Mouse (Mus musculus) liver, embryonic 12.5 days (tissue): ENCODE measurements around the gene Srd5a2. TPM values are rescaled to one million over a fixed set of nuclear protein-coding genes. Genes with fewer than 3 reads are reported as not detected.
"Not testable (repeated sequence)": the region's sequence is repeated elsewhere in the genome, so short reads cannot be mapped to it uniquely, and the experiment has no call there.

Source experiments
- ATAC-seq: fragments of 200-750 bp; cut with Nextera tagmentation; 2 replicates; pipeline ENCODE4 v1.8.0; 2017; ENCODE audit warnings: moderate number of reproducible peaks, mild to moderate bottlenecking, moderate library complexity
- H3K27ac ChIP-seq: fragments of 300-500 bp; sonication (generic); 2 replicates; pipeline ENCODE4 v1.5.1; 2016; ENCODE audit warnings: mild to moderate bottlenecking
- H3K27me3 ChIP-seq: fragments of 300-500 bp; sonication (generic); replicated peaks from 2 replicates; pipeline ENCODE4 v1.6.1; 2016; ENCODE audit warnings: mild to moderate bottlenecking, moderate library complexity
- H3K36me3 ChIP-seq: fragments of 300-500 bp; sonication (generic); 2 replicates; pipeline ENCODE4 v1.6.1; 2016; ENCODE audit warnings: mild to moderate bottlenecking, moderate library complexity
- H3K4me1 ChIP-seq: fragments of 300-500 bp; sonication (generic); 2 replicates; pipeline ENCODE4 v1.6.1; 2016
- H3K4me2 ChIP-seq: fragments of 300-500 bp; sonication (generic); 2 replicates; pipeline ENCODE4 v1.6.1; 2016; ENCODE audit warnings: mild to moderate bottlenecking, moderate library complexity
- H3K4me3 ChIP-seq: fragments of 300-500 bp; sonication (generic); 2 replicates; pipeline ENCODE4 v1.5.1; 2016; ENCODE audit warnings: mild to moderate bottlenecking, moderate library complexity
- H3K9ac ChIP-seq: fragments of 300-500 bp; sonication (generic); 2 replicates; pipeline ENCODE4 v1.6.1; 2016; ENCODE audit warnings: mild to moderate bottlenecking, moderate library complexity
- H3K9me3 ChIP-seq: fragments of 300-500 bp; sonication (generic); replicated peaks from 2 replicates; pipeline ENCODE4 v1.6.1; 2016; ENCODE audit warnings: mild to moderate bottlenecking, moderate library complexity
- WGBS: fragments of 180-500 bp; shearing (Covaris S2); methylation state at CpG from one replicate; pipeline ENCODE4 v1.1.7; 2016; ENCODE audit not compliant: insufficient replicate concordance; 5-methylcytosine and 5-hydroxymethylcytosine counted together
- polyA plus RNA-seq: library from polyadenylated mRNA; unstranded; fragments of >200 nt; fragmentation: Nextera tagmentation; extraction: Ambion mirVana; gene quantifications from 2 replicates; pipeline ENCODE4 v1.2.1, GENCODE M21; 2016

Srd5a2 gene
- not detected in 2 replicates for polyA plus RNA-seq

DNA sequence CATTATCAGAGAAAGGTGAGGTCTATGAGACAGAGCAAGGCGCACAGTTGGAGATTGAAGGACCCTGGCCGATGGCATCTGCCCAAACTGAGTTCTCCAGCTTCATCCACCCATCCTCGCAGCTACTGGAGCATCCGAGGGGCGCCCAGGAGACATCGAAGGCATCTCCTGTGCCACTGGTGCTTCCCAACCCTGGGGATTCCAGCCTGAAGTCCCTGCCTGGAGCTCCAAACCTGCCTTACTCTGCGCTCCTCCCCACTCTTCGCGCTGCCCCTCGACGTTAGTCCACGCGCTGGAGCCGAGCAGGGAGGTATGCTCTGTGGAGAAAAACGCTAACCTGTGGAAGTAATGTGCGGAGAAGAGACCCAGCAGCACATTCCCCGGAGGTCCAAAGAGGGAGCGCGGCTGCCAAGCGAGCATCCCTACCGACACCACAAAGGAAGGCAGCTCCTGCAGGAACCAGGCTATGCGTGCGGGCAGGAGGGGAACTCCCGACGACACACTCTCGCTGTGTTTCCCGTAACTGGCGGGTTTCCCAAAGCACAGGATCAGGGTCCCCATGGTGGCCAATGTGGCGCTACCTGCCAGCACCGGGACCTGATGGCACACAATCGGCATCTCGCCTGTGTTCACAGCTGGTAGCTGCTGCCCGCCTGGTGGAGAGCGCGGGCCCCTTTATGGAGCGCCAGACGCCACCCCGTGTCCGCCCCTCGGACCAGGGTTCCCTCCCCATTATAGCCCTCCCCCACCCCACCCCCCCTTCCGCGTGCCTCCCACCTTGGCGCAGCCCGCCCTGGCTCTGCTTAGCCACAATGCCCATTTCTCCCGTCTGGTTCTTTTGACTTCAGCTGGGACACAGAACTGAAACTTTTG lies at the start of gene Srd5a2:
TSS of gene Srd5a2 (minus strand) at position 707 of the 873 bp plus-strand sequence.
- Histone ChIP-seq H3K4me1 (no peaks in the 10 kb centered on the region), H3K9me3 (no peaks in the 10 kb centered on the region), H3K27ac (no peak within 1 kb of the TSS), H3K4me3 (0 out of 2 replicates have a peak within 1 kb of the TSS, but pooled peaks have one; percentile 2), H3K9ac (no peak within 1 kb of the TSS), H3K36me3 (no peaks in the 10 kb centered on the region), H3K4me2 (peak within 1 kb of the TSS; percentile 34), H3K27me3 (peaks cover 52% of the 10 kb centered on the region)
- no peak for ATAC-seq
- WGBS: 4% methylated on average over 45 of the region's 45 CpGs

DNA sequence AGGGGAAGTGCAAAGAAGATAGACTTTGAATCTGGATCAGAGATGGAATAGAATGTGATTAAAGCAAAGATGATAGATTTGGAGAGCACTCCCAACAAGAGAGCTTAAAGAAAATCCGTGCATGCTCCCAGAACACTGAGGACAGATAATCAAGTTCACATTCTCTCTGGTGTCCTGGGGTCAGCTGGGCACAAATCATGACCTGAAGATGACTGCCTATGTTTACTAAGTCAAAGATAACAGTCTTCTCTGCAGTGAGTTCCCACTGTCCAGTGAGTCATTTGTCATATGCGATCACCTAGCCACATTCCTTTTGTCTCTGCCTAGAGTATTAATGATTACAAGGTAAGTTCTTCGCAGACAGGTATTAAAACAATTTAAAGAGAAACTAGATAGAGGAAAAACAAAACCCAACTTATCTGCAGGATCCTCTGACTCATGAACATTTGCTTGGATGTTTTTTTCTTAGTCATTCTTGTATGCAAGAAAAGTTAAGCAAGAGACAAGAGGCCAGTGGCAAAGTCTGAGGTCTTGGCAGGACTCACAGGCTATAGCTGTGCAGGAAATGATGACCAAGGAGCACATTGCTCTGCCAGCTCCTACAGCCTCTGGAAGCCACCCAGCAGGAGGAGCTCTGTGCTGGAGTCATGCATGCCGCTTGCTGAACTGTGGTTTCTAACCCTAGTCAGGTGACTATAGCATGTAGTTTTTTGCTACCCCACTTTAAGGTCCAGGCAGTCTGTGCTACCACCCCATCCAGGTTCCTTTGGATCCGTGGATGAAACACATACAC lies 41.4 kb upstream of the Srd5a2 start:
- Histone ChIP-seq H3K9ac (no peak overlapping the region), H3K36me3 (no peaks in the 10 kb centered on the region), H3K27me3 (no peaks in the 10 kb centered on the region), H3K4me3 (no peak overlapping the region), H3K4me2 (no peak overlapping the region), H3K27ac (no peak overlapping the region), H3K9me3 (no peaks in the 10 kb centered on the region), H3K4me1 (no peaks in the 10 kb centered on the region)
- no peak for ATAC-seq
- 55% methylated on average over 5 of the region's 5 CpGs for WGBS

DNA sequence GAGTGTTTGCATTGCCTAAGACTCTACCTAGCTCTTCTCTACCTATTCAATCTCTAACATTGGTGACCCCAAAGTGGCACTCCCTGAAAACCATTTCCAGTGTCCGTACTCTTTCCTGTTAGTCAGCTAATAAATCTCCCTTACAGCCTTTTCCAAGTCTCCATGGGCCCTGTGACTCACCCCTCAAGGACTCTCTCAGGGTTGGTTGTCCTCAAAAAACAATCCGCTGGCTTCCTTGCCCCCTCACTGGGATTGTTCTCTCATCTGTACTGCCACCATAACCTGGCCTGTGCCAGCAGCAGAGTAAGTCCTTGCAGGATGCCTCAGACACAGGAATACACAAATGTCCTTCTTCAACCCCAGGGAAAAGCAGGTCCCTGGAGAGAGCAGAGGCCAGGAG lies 40.3 kb upstream of the Srd5a2 start:
- ATAC-seq: no peak

DNA sequence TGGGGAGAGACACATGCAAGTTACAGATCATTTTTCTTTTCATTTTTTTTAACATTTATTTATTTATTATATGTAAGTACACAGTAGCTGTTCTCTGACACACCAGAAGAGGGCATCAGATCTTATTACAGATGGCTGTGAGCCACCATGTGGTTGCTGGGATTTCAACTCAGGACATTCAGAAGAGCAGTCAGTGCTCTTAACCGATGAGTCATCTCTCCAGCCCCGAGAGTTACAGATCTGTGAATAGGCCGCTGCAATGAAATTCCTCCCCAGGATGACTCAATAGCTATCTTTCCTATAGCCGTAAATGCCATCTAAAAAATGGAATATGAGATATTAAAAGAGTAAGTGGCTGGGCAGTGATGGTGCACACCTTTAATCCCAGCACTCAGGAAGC lies 35.7 kb upstream of the Srd5a2 start:
- H3K4me2 ChIP-seq: no peak overlapping the region
- no peak overlapping the region for H3K4me3 ChIP-seq
- no peak overlapping the region for H3K9ac ChIP-seq
- no peak overlapping the region for H3K27ac ChIP-seq
- H3K36me3 ChIP-seq: no peaks in the 10 kb centered on the region
- no peak for ATAC-seq
- H3K9me3 ChIP-seq: no peaks in the 10 kb centered on the region
- WGBS: 61% methylated on average over 4 of the region's 4 CpGs
- no peaks in the 10 kb centered on the region for H3K4me1 ChIP-seq
- no peaks in the 10 kb centered on the region for H3K27me3 ChIP-seq

More for the DNA sequence above, 40.3 kb upstream of the Srd5a2 start:
- no peak overlapping the region for H3K27ac ChIP-seq
- no peaks in the 10 kb centered on the region for H3K9me3 ChIP-seq
- no peak overlapping the region for H3K9ac ChIP-seq
- WGBS: 62% methylated on average over 2 of the region's 2 CpGs
- H3K27me3 ChIP-seq: no peaks in the 10 kb centered on the region
- no peak overlapping the region for H3K4me3 ChIP-seq
- no peaks in the 10 kb centered on the region for H3K4me1 ChIP-seq
- no peaks in the 10 kb centered on the region for H3K36me3 ChIP-seq
- H3K4me2 ChIP-seq: no peak overlapping the region

DNA sequence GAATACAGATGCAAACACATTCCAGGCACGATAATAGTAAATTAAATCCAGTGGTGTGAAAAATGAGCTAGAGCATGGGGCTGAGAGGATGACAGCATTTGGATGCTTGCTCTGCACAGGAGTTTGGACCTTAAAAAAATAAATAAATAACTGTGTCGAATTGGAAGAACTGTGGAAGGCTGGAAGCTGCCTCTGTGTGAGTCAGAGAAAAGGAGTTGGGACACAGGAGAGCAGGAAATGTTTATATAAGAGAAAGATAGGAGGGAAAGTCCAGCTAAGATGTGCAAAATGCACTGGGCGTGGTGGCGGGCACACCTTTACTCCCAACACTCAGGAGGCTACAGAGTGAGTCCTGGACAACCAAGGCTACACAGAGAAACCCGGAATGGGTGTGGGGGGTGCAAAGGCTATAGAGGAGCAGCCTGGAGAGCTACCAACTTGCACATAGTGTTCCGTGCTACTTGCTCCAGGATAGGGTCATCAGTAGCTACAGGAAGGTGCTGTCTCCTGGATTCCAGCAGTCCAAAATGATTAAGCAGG lies 32.4 kb upstream of the Srd5a2 start:
- no peak for ATAC-seq
- 69% methylated on average over 6 of the region's 6 CpGs for WGBS
- Histone ChIP-seq H3K9ac (no peak overlapping the region), H3K27me3 (no peaks in the 10 kb centered on the region), H3K4me1 (no peaks in the 10 kb centered on the region), H3K4me2 (no peak overlapping the region), H3K36me3 (no peaks in the 10 kb centered on the region), H3K4me3 (no peak overlapping the region), H3K27ac (no peak overlapping the region), H3K9me3 (no peaks in the 10 kb centered on the region)

DNA sequence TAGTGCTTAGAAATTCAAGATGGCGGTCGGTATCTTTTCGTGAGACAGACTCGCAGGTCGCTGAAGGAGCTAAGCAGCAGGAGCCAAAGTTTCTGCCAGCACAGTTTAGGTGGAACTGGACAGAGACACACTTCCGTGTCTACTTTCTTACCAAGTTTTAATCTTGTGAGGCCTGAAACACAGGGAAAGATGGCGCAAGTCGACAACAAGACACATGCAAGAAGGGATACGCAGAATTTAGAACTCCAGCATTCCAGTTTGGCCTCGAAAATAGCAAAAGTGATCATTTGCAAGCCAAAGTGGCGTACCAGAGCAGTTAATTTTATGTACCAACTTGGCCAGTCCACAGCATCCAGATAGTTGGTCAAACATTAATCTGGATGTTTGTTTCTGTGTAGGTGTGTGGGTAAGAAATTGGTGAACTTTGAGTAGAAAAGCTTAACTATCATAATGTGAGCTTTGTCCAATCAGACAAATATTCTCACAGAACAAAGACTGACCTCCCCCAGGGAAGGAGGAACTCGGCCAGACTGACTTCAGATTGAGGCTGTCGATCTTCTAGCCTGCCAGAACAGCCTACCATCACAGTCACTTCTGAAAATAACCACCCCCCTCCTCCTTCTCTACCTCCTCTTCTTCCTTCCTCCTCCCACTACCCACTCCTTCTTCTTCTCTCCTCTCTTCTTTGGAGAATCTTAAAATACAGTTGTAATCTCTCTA lies 31.2 kb upstream of the Srd5a2 start:
- ATAC-seq: no peak
- H3K9ac ChIP-seq: no peak overlapping the region

DNA sequence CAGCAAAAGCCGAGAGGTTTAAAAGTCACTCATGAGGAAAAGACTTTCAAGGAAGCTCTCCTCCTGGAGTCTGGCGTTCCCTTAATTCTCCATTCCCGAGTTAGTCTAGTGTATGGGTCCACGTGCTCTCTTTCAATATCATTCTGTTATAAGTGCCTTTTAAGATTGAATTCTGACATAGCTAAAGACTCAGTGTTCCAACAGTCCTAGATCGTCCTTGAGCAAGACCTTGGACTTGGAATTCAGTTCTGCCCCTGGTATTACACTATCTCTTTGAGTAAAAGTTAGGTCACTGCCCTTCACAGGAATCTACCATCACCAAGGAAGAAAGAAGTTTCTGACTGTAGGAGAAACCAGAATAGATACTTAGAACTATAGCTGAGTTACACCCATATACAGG lies 25.4 kb upstream of the Srd5a2 start:
- H3K27ac ChIP-seq, H3K36me3 ChIP-seq, H3K4me1 ChIP-seq, H3K9me3 ChIP-seq, H3K4me3 ChIP-seq, H3K27me3 ChIP-seq, H3K4me2 ChIP-seq, H3K9ac ChIP-seq, ATAC-seq: not testable (repeated sequence)
- 69% methylated on average over 5 of the region's 5 CpGs for WGBS

More for the DNA sequence above, 31.2 kb upstream of the Srd5a2 start:
- no peak overlapping the region for H3K4me2 ChIP-seq
- no peak overlapping the region for H3K27ac ChIP-seq
- H3K36me3 ChIP-seq: no peaks in the 10 kb centered on the region
- H3K27me3 ChIP-seq: no peaks in the 10 kb centered on the region
- H3K4me3 ChIP-seq: no peak overlapping the region
- H3K4me1 ChIP-seq: no peaks in the 10 kb centered on the region
- WGBS: 71% methylated on average over 13 of the region's 13 CpGs
- no peaks in the 10 kb centered on the region for H3K9me3 ChIP-seq

DNA sequence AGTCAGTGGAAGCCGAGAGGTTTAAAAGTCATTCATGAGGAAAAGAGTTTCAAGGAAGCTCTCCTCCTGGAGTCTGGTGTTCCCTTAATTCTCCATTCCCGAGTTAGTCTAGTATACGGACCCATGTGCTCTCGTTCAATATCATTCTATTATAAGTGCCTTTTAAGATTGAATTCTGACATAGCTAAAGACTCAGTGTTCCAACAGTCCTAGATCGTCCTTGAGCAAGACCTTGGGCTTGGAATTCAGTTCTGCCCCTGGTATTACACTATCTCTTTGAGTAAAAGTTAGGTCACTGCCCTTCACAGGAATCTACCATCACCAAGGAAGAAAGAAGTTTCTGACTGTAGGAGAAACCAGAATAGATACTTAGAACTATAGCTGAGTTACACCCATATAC lies 15.0 kb upstream of the Srd5a2 start:
- not testable (repeated sequence) for H3K4me2 ChIP-seq

DNA sequence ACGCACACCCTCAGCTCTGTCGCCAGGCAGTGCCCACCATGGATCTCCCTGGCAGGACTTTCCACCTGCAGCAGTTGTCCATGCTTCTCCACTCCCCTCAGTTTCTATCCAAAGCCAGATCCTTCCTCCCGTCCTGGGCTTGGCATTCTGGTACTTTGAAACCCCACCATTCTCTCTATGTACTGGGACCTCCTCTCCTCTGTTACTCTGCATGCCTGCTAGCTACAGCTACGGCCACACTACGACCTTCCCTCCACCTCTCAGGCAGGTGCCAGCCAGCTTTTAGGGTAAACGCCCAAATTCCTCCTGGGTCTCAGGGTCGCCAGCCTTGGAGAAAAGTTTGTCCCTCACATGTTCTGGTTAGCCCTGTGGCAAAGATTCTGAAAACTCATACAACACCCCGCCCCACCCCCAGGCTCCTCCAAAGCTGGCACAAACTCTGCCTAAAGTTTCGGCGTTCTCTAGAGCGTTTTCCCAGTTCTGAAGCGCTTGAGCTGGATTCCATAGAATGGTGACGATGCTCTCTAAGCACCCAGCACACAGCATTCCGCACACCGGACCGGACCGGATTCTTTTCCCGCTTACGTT lies 607 bp upstream of the Srd5a2 start:
- WGBS: 9% methylated on average over 19 of the region's 19 CpGs
- H3K27me3 ChIP-seq: peaks cover 52% of the 10 kb centered on the region
- H3K9me3 ChIP-seq: no peaks in the 10 kb centered on the region
- H3K4me2 ChIP-seq: no peak overlapping the region
- no peak overlapping the region for H3K9ac ChIP-seq
- no peaks in the 10 kb centered on the region for H3K4me1 ChIP-seq
- H3K36me3 ChIP-seq: no peaks in the 10 kb centered on the region
- H3K4me3 ChIP-seq: no peak overlapping the region
- no peak overlapping the region for H3K27ac ChIP-seq
- no peak for ATAC-seq

More for the DNA sequence above, 15.0 kb upstream of the Srd5a2 start:
- H3K27ac ChIP-seq, H3K4me1 ChIP-seq, ATAC-seq, H3K4me3 ChIP-seq, H3K27me3 ChIP-seq, H3K9me3 ChIP-seq, H3K9ac ChIP-seq, H3K36me3 ChIP-seq: not testable (repeated sequence)
- 64% methylated on average over 5 of the region's 5 CpGs for WGBS

DNA sequence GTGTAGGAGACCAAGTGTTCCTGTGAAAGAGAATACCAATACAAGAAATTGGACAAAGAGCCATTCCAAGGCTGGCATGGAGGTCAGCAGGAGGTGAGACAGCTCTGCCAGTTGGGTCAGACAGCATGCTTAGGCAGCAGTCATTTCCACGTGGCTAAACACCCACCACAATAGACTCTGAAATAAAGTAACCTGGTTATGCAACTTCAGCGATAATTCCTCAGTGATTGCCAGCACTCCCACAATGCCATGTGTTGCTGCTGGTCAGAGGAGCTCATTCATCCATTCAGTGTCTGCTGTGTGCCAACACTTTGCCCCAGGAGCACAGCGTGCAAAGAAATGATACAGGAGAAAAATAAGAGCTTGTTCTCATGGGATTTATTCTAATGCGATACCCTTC lies 4.0 kb downstream of the Srd5a2 start:
- Histone ChIP-seq H3K9me3 (no peaks in the 10 kb centered on the region), H3K27ac (no peak overlapping the region), H3K4me2 (no peak overlapping the region), H3K27me3 (peaks cover 34% of the 10 kb centered on the region), H3K4me3 (no peak overlapping the region), H3K4me1 (no peaks in the 10 kb centered on the region), H3K9ac (no peak overlapping the region), H3K36me3 (no peaks in the 10 kb centered on the region)
- 54% methylated on average over 4 of the region's 4 CpGs for WGBS
- no peak for ATAC-seq

DNA sequence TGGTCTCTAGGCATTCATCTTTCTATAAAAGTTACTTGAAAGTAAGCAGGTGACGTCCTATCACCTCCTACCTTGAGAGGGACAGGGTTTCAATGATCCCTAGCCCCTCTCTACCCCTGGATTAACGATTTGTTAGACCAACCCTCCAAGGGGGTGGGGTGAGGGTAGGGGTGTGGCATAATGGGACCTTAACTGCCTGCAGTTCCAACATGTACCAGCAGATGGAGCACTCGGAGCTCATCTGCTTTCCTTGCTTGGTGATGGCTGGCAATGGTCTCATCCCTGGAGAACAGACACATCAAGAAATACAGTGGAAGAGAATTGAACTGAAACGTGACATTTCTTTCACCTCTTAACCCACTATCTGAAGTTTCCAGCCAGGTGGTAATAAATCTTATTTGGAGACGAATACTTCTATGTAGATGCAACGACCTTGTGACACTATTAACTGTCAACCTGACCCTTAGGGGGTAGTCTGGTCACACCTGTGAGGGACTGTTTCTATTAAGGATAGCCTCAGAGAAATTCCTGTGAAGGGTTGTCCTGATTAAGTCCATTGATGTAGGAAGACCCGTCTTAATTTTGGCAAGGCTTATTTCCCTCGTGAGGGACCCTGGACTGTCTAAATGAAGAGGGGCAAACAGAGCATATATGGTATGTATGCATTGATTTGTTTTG lies 27.1 kb downstream of the Srd5a2 start:
- Histone ChIP-seq H3K4me1 (no peaks in the 10 kb centered on the region), H3K9ac (no peak overlapping the region), H3K4me3 (no peak overlapping the region), H3K36me3 (no peaks in the 10 kb centered on the region), H3K27me3 (no peaks in the 10 kb centered on the region), H3K9me3 (no peaks in the 10 kb centered on the region), H3K4me2 (no peak overlapping the region), H3K27ac (no peak overlapping the region)
- 34% methylated on average over 8 of the region's 8 CpGs for WGBS
- no peak for ATAC-seq
